Mouse (Mus musculus): ENCODE results near the gene Cry2. TPM values are rescaled to one million over a fixed set of nuclear protein-coding genes. Genes with fewer than 3 reads are reported as not detected.
"Not testable (repeated sequence)": the region's sequence is repeated elsewhere in the genome, so short reads cannot be mapped to it uniquely, and the experiment has no call there.

Gene Cry2
- total RNA-seq, 2 experiments from 2014 or later: 21.8 to 33.4 TPM

GRCm38 (mm10) chr2:92423702-92424461 lies 10.0 kb downstream of the Cry2 start:
- DNase-seq: peak; percentile 96 to 97
- intact Hi-C loops (cut with DNase I): no loop called here

DNA sequence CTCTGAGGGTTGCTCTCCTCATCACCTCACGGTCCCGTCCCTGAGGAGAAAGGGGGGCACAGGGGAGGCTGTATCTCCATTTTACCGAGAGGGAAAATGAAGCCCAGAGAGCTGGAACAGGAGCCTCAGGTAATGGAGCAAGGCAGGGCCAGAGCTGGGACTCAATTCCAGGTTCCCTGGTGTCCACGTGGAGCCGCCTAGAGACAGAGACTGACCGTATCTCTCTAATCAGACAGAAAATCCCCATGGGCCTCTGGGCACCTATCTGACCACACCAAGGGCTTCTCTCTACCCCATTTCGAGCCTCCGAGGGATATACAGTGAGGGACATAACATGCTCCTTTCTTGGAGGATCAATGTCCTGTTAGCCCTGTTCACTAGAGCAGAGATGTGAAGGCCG lies 10.7 kb downstream of the Cry2 start:
- no peak for DNase-seq
- intact Hi-C loops (cut with DNase I): no loop called here

GRCm38 (mm10) chr2:92422388-92423135 lies 11.3 kb downstream of the Cry2 start:
- intact Hi-C loops (cut with DNase I): no loop called here
- no peak for DNase-seq

DNA sequence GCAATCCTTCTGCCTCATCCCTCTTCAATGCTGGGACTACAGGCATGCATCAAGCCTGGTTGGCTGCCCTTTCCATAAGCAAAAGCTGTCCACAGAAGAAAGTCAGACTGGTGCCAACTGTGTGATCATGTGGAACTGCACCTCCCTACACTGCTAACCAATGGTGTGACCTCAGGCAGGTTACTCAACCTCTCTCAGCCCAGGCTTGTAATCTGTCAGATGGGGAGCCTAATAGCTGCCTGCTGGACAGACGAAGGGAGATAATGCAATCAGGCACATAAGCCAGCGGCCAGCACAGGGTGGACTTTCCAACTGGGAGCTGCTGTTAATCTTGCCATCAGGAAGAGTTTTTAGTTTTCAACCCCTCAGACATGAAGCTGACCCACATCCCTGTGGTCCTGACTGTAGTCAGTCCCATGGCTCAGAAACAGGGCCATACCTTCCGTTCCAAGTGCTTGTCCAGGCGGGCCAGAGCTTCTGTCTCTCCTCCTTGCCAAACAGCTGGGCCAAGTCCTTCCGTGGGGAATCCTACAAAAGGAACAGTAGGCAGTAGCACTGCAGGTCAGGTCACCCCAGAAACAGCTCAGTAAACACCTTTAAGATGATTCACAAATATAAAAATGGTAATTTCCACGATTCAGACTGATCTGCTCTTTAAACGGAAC lies 12.0 kb downstream of the Cry2 start:
- DNase-seq: no peak
- intact Hi-C loops (cut with DNase I): loop anchor here (2.0 kb wide), 1 partner anchor 13 kb away; the partner anchor contains the start of gene Cry2

GRCm38 (mm10) chr2:92411705-92412104 lies 22.1 kb downstream of the Cry2 start:
- intact Hi-C loops (cut with DNase I): no loop called here
- no peak for DNase-seq

- intact Hi-C loops (cut with DNase I): no loop called here
- no peak for DNase-seq
Measured at GRCm38 (mm10) chr2:92408309-92409045, 25.4 kb downstream of the Cry2 start.

DNA sequence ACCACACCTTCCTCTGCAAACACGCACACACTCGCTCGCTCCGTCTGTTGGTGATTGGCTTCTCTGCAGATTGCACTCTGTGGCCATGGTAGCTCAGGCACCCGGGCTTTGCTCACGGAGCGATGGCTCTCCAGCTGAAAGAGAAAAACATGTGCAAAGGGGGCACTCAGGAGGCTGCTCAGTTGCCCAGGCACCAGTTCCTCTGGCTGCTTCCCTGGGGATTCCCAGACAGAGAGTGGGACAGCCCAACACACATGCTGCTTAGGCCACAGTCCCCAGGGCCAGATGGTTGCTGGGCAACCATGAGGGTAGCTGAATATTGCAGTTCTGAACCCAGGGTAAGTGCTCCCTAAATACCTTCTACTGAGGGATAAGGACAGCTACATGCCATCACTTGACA lies 28.2 kb downstream of the Cry2 start:
- intact Hi-C loops (cut with DNase I): no loop called here
- no peak for DNase-seq

GRCm38 (mm10) chr2:92404737-92405136 lies 29.1 kb downstream of the Cry2 start:
- DNase-seq: no peak

GRCm38 (mm10) chr2:92403776-92404319 lies 30.0 kb downstream of the Cry2 start:
- intact Hi-C loops (cut with DNase I): no loop called here
- DNase-seq: no peak

More at GRCm38 (mm10) chr2:92404737-92405136, 29.1 kb downstream of the Cry2 start:
- intact Hi-C loops (cut with DNase I): no loop called here

DNA sequence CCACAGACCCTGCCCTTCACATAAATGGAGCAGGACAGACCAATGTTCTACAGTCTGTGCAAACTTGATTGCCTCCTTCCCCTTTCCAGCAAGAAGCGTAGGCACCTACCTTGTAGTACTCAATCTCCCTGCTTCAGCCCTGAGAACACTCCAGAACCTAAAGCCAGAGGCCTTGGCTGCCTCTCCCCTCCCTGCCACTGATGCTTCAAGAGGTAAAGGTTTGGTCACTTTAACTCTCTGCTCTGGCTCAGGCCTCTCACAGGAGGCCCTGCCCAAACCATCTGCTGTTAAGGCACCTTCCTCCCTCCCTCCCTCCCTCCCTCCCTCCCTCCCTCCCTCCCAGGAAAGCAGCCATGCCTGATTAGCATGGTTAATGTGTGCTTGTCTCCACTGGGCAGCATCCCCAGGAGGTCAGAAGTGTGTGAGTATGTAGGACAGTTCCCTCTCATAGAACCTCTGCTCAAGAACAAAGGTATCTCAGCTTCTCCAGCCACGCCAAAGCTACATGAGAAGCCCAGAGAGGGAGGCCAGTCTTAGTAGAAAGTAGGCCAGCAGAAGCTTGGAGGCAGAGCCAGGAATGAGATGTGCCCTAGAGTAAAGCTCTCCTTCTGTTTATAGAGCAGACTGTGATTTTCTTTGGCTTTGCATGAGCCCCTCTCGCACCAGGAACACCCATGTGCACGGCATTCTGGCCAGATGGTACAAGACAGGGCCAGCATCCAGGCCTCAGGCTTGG lies 31.1 kb downstream of the Cry2 start:
- DNase-seq: no peak
- intact Hi-C loops (cut with DNase I): no loop called here

DNA sequence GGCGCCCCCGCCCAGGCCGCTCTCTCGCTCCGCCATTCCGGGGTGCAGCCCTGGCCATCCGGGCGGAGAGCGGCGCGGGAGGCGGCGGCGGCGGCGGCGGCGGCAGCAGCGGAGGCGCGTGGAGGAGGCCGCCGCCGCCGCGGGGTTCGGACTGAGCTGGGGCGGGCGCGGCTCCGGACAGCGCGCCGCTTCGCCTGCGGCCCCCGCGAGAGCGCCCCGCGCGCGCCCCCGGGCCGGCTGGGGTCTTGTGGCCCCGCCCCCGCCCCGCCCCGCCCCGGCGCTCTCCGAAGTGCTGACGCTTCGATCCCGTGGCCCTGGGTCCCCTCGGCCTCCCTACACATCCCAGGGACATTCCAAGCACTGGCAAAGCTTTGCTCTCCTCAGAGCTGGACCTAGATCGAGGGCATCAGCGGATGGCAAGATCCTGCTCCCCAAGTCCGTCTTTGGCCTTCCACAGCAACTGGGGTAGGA lies 32.7 kb downstream of the Cry2 start, which contains the start of gene Mapk8ip1:
Mapk8ip1 (minus strand) TSS at position 173 of the 471 bp plus-strand sequence.
- intact Hi-C loops (cut with DNase I): no loop called here
- DNase-seq: no peak

- intact Hi-C loops (cut with DNase I): no loop called here
- DNase-seq: no peak
Measured at GRCm38 (mm10) chr2:92400682-92401081, 33.2 kb downstream of the Cry2 start.

GRCm38 (mm10) chr2:92399877-92400276 lies 34.0 kb downstream of the Cry2 start:
- intact Hi-C loops (cut with DNase I); DNase-seq: not testable (repeated sequence)

DNA sequence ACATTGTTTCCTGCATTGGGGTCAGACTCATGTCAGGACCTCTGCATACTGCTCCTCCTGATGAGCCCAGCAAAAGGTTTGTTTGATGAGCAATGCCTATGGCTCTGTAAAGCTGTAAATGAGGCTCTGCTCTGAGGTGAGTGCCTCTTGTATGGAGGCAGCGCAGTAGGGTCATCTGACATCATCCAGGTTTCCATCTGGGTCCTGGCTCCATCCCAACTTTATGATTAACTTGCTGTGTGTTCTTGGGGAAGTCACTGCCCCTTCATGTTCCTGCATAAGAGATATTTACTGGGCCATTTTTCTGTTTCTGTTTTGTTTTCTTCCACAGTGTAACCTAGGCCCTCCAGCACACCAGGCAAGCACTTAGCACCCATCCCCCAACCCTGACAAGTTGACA lies 36.4 kb downstream of the Cry2 start:
- no peak for DNase-seq
- intact Hi-C loops (cut with DNase I): no loop called here

DNA sequence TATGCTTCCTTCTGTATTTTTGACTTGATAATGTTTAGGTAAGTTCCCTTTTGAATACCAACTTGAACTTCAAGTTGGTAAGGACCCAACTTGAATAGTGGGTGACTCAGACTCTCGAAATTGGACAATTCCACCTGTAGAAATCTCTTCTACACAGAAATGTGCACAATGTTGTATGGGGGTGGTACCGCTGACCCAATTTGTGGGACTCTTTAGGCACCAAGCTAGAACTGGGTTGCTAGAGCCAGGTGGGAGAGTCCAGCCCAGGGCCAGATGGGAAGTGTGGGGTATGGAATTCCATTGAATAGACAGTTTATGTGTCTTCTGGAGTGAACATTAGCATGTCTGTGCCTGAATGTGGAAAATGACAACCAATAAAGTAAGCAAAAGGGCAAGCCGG lies 38.3 kb downstream of the Cry2 start:
- intact Hi-C loops (cut with DNase I): no loop called here

GRCm38 (mm10) chr2:92392318-92393264 lies 41.3 kb downstream of the Cry2 start:
- DNase-seq: no peak
- intact Hi-C loops (cut with DNase I): no loop called here

More for the DNA sequence above, 38.3 kb downstream of the Cry2 start:
- DNase-seq: no peak

DNA sequence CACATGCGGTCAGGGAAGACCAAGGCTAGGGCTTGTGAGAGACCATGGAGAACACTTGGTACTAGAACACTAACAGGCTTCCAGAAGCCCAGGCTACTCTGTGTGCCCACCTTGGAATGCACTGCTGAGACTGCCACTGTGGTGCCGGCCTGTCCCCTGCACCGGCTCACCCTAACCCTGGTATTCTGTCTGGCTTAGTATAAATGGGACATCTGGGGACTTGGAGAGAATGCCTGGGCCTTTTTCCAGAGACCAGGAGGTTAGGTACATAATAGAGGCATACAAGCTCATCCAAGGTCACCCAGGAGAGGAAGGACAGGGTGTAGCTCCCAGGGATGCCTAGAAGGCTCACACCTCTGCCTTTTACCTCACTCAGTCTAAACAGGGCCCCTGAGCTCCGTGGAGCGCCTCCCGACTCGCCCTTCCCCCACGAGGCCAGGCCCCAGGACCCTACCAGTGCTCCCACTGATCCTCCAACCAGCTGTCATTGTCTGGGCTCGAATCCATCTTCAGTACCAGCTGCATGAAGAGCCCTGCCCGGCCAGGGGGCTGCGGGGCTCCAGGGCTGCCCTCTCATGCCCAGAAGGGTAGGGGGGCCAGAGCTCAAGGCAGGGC lies 42.0 kb downstream of the Cry2 start:
- intact Hi-C loops (cut with DNase I): no loop called here
- no peak for DNase-seq

DNA sequence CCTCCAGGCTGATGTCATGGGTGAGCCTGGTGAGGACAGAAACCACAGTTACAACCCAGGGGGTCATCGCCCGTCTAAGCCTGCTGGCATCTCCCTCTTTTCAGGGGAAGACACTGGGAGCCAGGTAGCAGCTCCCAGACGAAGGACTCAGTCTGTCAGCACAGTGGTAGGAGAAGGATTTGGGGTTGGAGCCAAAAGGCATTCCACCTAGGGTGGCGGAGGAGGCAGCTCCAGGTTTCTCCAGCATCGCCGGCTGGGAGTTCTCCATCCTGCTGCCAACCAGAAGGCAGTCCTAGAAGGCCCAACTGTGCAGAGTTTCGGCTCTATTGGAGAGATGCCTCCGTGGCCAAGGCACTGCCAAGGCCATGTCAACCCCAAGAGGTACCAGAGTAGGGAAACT lies 42.7 kb downstream of the Cry2 start:
- intact Hi-C loops (cut with DNase I): no loop called here
- DNase-seq: no peak
